Mouse (Mus musculus): ENCODE results near the gene Catsper4.

DNA sequence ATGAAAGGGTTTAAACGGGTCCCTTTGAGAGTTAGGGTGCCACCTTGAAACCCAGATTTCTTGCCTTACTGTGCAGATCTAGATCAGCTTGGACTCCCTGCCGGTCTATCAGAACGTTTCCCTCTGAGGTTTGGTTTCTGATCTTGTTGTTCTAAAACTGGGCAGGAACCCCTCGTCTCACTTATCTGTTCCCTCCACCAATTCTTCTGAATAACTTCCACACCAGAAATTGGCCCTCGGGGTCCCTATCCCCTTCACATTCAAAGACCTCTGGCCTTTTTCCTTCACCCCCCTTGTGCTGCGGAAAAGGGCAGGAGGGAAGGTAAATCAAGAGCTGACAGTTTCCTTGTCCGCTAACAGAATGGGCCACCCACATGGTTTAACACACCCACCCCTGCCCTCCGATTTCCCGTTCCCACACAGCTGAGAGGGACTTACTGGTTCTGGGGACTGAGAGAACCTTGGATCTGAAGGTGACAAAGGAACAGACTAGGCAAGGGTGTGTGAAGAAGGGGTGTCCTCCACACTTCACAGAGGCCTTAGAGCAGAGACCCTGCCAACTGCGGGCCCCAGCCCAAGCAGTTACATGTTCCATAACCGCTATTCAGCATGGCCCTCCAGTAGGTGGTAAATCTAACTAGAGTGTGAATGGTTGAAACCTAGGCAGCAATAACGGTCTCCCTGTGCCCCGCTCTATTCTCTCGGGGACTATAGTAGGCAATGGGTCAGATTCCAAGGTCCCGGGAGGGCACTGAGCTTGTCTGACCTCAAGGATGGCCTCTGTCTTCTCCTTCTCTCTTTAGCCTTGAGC, 25.9 kb upstream of the Catsper4 start:
- TF ChIP-seq CTCF (IDR thresholded peaks at IDR 0.05; ENCODE audit: extremely low read depth, insufficient read length, insufficient replicate concordance, low read depth, low read length) (no peak), POLR2A (IDR thresholded peaks at IDR 0.05; ENCODE audit: low read depth, low read length) (no peak)
